Mouse (Mus musculus) thymus, postnatal 4 days (tissue): Measurements from ENCODE around the gene Nebl.
"Not testable (repeated sequence)": the region's sequence is repeated elsewhere in the genome, so short reads cannot be mapped to it uniquely, and the experiment has no call there.

ENCODE experiments used
- DNase-seq: peaks from one replicate; pipeline ENCODE4 v3.0.0; 2021

Nebl gene

GRCm38 (mm10) chr2:17390513-17391200 lies 340.6 kb downstream of the Nebl start:
- peak; percentile 57 for DNase-seq

- no peak for DNase-seq
These were observed 341.4 kb downstream of the Nebl start for GRCm38 (mm10) chr2:17389886-17390285.

- no peak for DNase-seq
These were observed 341.9 kb downstream of the Nebl start for GRCm38 (mm10) chr2:17389379-17389778.

GRCm38 (mm10) chr2:17382227-17382626 lies 349.0 kb downstream of the Nebl start:
- DNase-seq = no peak

- DNase-seq = no peak
These were observed 355.3 kb downstream of the Nebl start for GRCm38 (mm10) chr2:17375916-17376315.

- no peak for DNase-seq
These were observed 365.6 kb downstream of the Nebl start for GRCm38 (mm10) chr2:17365671-17366070.

GRCm38 (mm10) chr2:17364971-17365548 lies 366.2 kb downstream of the Nebl start:
- peak; percentile 65 for DNase-seq

- DNase-seq = peak; percentile 54
These were observed 367.7 kb downstream of the Nebl start for GRCm38 (mm10) chr2:17363337-17364216.

GRCm38 (mm10) chr2:17362181-17362580 lies 369.1 kb downstream of the Nebl start:
- DNase-seq = no peak

GRCm38 (mm10) chr2:17344643-17345042 lies 386.6 kb downstream of the Nebl start:
- DNase-seq = no peak

- DNase-seq = no peak
These were observed 395.8 kb downstream of the Nebl start for GRCm38 (mm10) chr2:17335451-17335850.

- no peak for DNase-seq
These were observed 404.7 kb downstream of the Nebl start for GRCm38 (mm10) chr2:17326590-17326989.

GRCm38 (mm10) chr2:17316850-17317249 lies 414.4 kb downstream of the Nebl start:
- DNase-seq = no peak

- no peak for DNase-seq
These were observed 429.9 kb downstream of the Nebl start for GRCm38 (mm10) chr2:17301379-17301778.

GRCm38 (mm10) chr2:17297496-17297895 lies 433.8 kb downstream of the Nebl start:
- no peak for DNase-seq

- DNase-seq = not testable (repeated sequence)
These were observed 436.0 kb downstream of the Nebl start for GRCm38 (mm10) chr2:17295257-17295656.
